ENCODE assay signal across 8 mouse cellular contexts in the genomic region with DNA sequence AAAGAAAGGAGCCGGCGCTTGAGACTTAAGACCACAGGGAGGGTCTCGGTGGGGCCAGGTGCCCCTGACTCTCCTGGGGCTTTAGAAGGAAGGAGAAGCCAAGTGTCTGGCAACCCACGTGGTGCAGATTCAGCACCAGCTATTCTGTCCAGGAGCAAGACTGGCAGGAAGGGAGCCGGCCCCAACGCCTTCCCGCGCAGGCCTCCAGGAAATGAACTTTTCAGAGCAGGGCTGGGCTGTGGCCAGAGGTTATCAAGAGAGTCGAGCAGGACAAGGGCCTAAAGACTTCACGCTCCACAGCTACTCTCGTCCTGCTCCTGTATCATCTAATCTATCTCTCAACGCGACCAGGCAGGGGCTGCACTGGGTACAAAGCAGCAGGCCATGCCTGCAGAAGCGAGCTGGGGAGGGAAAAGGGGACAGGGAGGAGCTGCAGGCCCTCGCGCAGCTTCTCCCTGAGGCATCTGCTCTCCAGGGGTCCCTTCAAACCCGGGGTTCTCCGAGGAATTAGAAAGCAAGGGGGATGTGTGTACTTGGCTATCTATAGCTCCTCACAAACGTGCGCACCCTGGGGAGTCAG. TPM values are rescaled to one million over a fixed set of nuclear protein-coding genes. Genes with fewer than 3 reads are reported as not detected.
DNase-seq lines count a peak whose midpoint lies in the region; ATAC-seq and TF ChIP-seq lines count a peak whose summit lies in the region.

No protein-coding gene starts in this region.

- ATAC-seq in forebrain, embryonic 16.5 days: 0 out of 2 replicates have a peak, but pooled peaks have one; percentile 3
- no peak; the same call in 1 of the 2 replicates for ATAC-seq in hindbrain, embryonic 12.5 days (ENCODE audit: low FRiP score)
- no peak for ATAC-seq in limb, embryonic 14.5 days (ENCODE audit: low FRiP score, low read depth)
- ATAC-seq in midbrain, embryonic 16.5 days: no peak

- H3K9me3 ChIP-seq in ES-Bruce4 (replicated peaks; ENCODE audit: control insufficient read depth, insufficient read depth, low read length, poor library complexity, severe bottlenecking): no peaks in the 10 kb centered on the region
- no peaks in the 10 kb centered on the region for H3K9me3 ChIP-seq in forebrain, embryonic 16.5 days (ENCODE audit: control insufficient read depth, low read length)
- H3K9me3 ChIP-seq in hindbrain, embryonic 12.5 days (replicated peaks): no peaks in the 10 kb centered on the region
- no peaks in the 10 kb centered on the region for H3K9me3 ChIP-seq in limb, embryonic 14.5 days (ENCODE audit: control insufficient read depth, low read length)
- no peaks in the 10 kb centered on the region for H3K9me3 ChIP-seq in midbrain, embryonic 16.5 days (replicated peaks; ENCODE audit: control insufficient read depth, low read length, poor library complexity, severe bottlenecking)

- no peaks in the 10 kb centered on the region for H3K4me1 ChIP-seq in ES-Bruce4 (ENCODE audit: control insufficient read depth, insufficient read depth, low read length)
- peaks cover 57% of the 10 kb centered on the region for H3K4me1 ChIP-seq in forebrain, embryonic 16.5 days (replicated peaks; ENCODE audit: control insufficient read depth, insufficient read depth, low read length)
- H3K4me1 ChIP-seq in hindbrain, embryonic 12.5 days: peaks cover 75% of the 10 kb centered on the region
- peaks cover 49% of the 10 kb centered on the region for H3K4me1 ChIP-seq in limb, embryonic 14.5 days (ENCODE audit: control insufficient read depth, insufficient read depth, low read length)
- peaks cover 65% of the 10 kb centered on the region for H3K4me1 ChIP-seq in midbrain, embryonic 16.5 days (ENCODE audit: control insufficient read depth, insufficient read depth, low read length)

- H3K27me3 ChIP-seq in ES-Bruce4 (ENCODE audit: control insufficient read depth, insufficient read depth, low read length, poor library complexity, severe bottlenecking): peaks cover 5% of the 10 kb centered on the region; the same call in 1 of the 2 replicates
- 0 out of 2 replicates have a peak, but pooled peaks cover 3% of the 10 kb centered on the region for H3K27me3 ChIP-seq in forebrain, embryonic 16.5 days (replicated peaks; ENCODE audit: control insufficient read depth, insufficient read depth, low read length)
- H3K27me3 ChIP-seq in hindbrain, embryonic 12.5 days: peaks cover 7% of the 10 kb centered on the region
- H3K27me3 ChIP-seq in limb, embryonic 14.5 days (ENCODE audit: control insufficient read depth, insufficient read depth, low read length): peaks cover 18% of the 10 kb centered on the region; the same call in 1 of the 2 replicates
- no peaks in the 10 kb centered on the region; the same call in 1 of the 2 replicates for H3K27me3 ChIP-seq in midbrain, embryonic 16.5 days (ENCODE audit: control insufficient read depth, insufficient read depth, low read depth, low read length)

- peak; percentile 68 to 76 for DNase-seq in adrenal gland, postnatal 36 days
- peak; percentile 40 for DNase-seq in limb, embryonic 14.5 days (ENCODE audit: low spot score)
- no peak for DNase-seq in left cerebral cortex, postnatal 14 days (ENCODE audit: low spot score in 2 of 2)
- DNase-seq in spleen, adult 18-20 months: no peak

- no peak for TF ChIP-seq POLR2A in ES-Bruce4 (IDR thresholded peaks at IDR 0.05; ENCODE audit: insufficient read depth, low read length)
- TF ChIP-seq POLR2A in limb, embryonic 14.5 days (IDR thresholded peaks at IDR 0.05; ENCODE audit: borderline replicate concordance, extremely low read depth, insufficient read depth, insufficient read length): no peak

- H3K4me2 ChIP-seq in forebrain, embryonic 16.5 days (ENCODE audit: low read length): peak overlapping the region; percentile 91
- H3K4me2 ChIP-seq in hindbrain, embryonic 12.5 days (replicated peaks): peak overlapping the region; percentile 93
- peak overlapping the region; percentile 95 for H3K4me2 ChIP-seq in limb, embryonic 14.5 days (replicated peaks; ENCODE audit: low read depth, low read length, severe bottlenecking)
- H3K4me2 ChIP-seq in midbrain, embryonic 16.5 days (ENCODE audit: low read length): peak overlapping the region; percentile 89

- no peak overlapping the region for H3K27ac ChIP-seq in ES-Bruce4 (ENCODE audit: insufficient read depth, low read length)
- peak overlapping the region; percentile 88 for H3K27ac ChIP-seq in forebrain, embryonic 16.5 days (ENCODE audit: low read length)
- peak overlapping the region; percentile 99 for H3K27ac ChIP-seq in hindbrain, embryonic 12.5 days
- peak overlapping the region; percentile 98 for H3K27ac ChIP-seq in limb, embryonic 14.5 days (replicated peaks; ENCODE audit: low read depth, low read length)
- H3K27ac ChIP-seq in midbrain, embryonic 16.5 days (ENCODE audit: low read length): peak overlapping the region; percentile 97

- no peak for TF ChIP-seq EP300 in ES-Bruce4 (IDR thresholded peaks at IDR 0.05; ENCODE audit: insufficient read depth, low read depth, low read length)

- peak overlapping the region; percentile 69 for H3K4me3 ChIP-seq in ES-Bruce4 (ENCODE audit: low read depth, low read length)
- H3K4me3 ChIP-seq in forebrain, embryonic 16.5 days (replicated peaks; ENCODE audit: low read length): peak overlapping the region; percentile 81
- H3K4me3 ChIP-seq in hindbrain, embryonic 12.5 days: peak overlapping the region; percentile 90
- H3K4me3 ChIP-seq in limb, embryonic 14.5 days (replicated peaks; ENCODE audit: low read length): peak overlapping the region; percentile 89
- H3K4me3 ChIP-seq in midbrain, embryonic 16.5 days (ENCODE audit: low read depth, low read length): peak overlapping the region; percentile 75

- peak overlapping the region; percentile 100 for H3K9ac ChIP-seq in ES-Bruce4 (ENCODE audit: low read depth, poor library complexity, severe bottlenecking)
- H3K9ac ChIP-seq in forebrain, embryonic 16.5 days (replicated peaks; ENCODE audit: low read depth, low read length): peak overlapping the region; percentile 92
- H3K9ac ChIP-seq in hindbrain, embryonic 12.5 days: peak overlapping the region; percentile 98
- H3K9ac ChIP-seq in limb, embryonic 14.5 days (ENCODE audit: low read depth, low read length, severe bottlenecking): peak overlapping the region; percentile 97
- H3K9ac ChIP-seq in midbrain, embryonic 16.5 days (ENCODE audit: low read depth, low read length): peak overlapping the region; percentile 93

- TF ChIP-seq CTCF in ES-Bruce4 (IDR thresholded peaks at IDR 0.05; ENCODE audit: low read depth, low read length): no peak

- intact Hi-C loops in left cerebral cortex, postnatal 14 days (cut with DNase I): loop anchor here (5.0 to 10.0 kb wide), 2 partner anchors 61 to 123 kb away; no protein-coding TSS in a partner anchor

- under 1% methylated on average over 20 of the region's 20 CpGs for WGBS in forebrain, embryonic 16.5 days
- 0% methylated on average over 20 of the region's 20 CpGs for WGBS in hindbrain, embryonic 12.5 days
- under 1% methylated on average over 18 of the region's 20 CpGs for WGBS in limb, embryonic 14.5 days
- under 1% methylated on average over 20 of the region's 20 CpGs for WGBS in midbrain, embryonic 16.5 days

- no peaks in the 10 kb centered on the region for H3K36me3 ChIP-seq in ES-Bruce4 (ENCODE audit: control insufficient read depth, insufficient read depth, low read length, poor library complexity, severe bottlenecking)
- no peaks in the 10 kb centered on the region for H3K36me3 ChIP-seq in forebrain, embryonic 16.5 days (ENCODE audit: control insufficient read depth, insufficient read depth)
- no peaks in the 10 kb centered on the region for H3K36me3 ChIP-seq in hindbrain, embryonic 12.5 days
- H3K36me3 ChIP-seq in limb, embryonic 14.5 days (ENCODE audit: control insufficient read depth, insufficient read depth, low read length): no peaks in the 10 kb centered on the region
- H3K36me3 ChIP-seq in midbrain, embryonic 16.5 days (ENCODE audit: control insufficient read depth, insufficient read depth, low read length): no peaks in the 10 kb centered on the region

RNA-seq across cellular contexts. Expression of gene Zfp423, which starts 1.4 kb away (rescaled TPM):
- 11.3 and 14.4 TPM in 2 replicates for polyA plus RNA-seq in ES-Bruce4 (2011; ENCODE audit: insufficient read depth, insufficient read length, low read depth, missing spikeins)
- total RNA-seq in adrenal gland, postnatal 36 days (2021): 10 to 100 TPM; 16.5 to 20.8 TPM
- 13.3 and 20.6 TPM in 2 replicates for polyA plus RNA-seq in forebrain, embryonic 16.5 days (2015; fragmentation: Nextera tagmentation; extraction: Ambion mirVana)
- 58.1 and 63.0 TPM in 2 replicates for polyA plus RNA-seq in hindbrain, embryonic 12.5 days (2016; fragmentation: Nextera tagmentation; extraction: Ambion mirVana)
- polyA plus RNA-seq in limb, embryonic 14.5 days (2012; rRNA removed): 46.4 and 59.9 TPM in 2 replicates
- 24.4 and 33.2 TPM in 2 replicates for polyA plus RNA-seq in limb, embryonic 14.5 days (2014; fragmentation: Nextera tagmentation; extraction: Ambion mirVana)
- 28.1 and 37.5 TPM in 2 replicates for polyA plus RNA-seq in midbrain, embryonic 16.5 days (2015; fragmentation: Nextera tagmentation; extraction: Ambion mirVana)
- total RNA-seq in left cerebral cortex, postnatal 14 days (2021): 10 to 100 TPM; 20.4 to 27.4 TPM

Comparison
In these comparisons a context has a peak if more than half of its experiments do, and no peak if none do; other contexts are left out.
1. DNase-seq: peak in adrenal gland, postnatal 36 days (2 of 2) and limb, embryonic 14.5 days (single experiment); none in left cerebral cortex, postnatal 14 days (0 of 2) and spleen, adult 18-20 months (0 of 2).
2. Peak in every context shown above with its lines, with median percentiles within 50 percentile points of each other: H3K4me3 ChIP-seq, H3K9ac ChIP-seq and H3K4me2 ChIP-seq.